Mouse (Mus musculus) C2C12 (cell line): ENCODE data around the gene Ggn. TPM values are rescaled to one million over a fixed set of nuclear protein-coding genes. Genes with fewer than 3 reads are reported as not detected.
"Not testable (repeated sequence)": the region's sequence is repeated elsewhere in the genome, so short reads cannot be mapped to it uniquely, and the experiment has no call there.

Experiments
- H3K27me3 ChIP-seq: one replicate; pipeline ENCODE4 v1.6.1; 2011; ENCODE audit not compliant: control insufficient read depth, insufficient read depth, insufficient read length
- H3K36me3 ChIP-seq: one replicate; pipeline ENCODE4 v1.6.1; 2011; ENCODE audit not compliant: control insufficient read depth, insufficient read depth
- H3K4me3 ChIP-seq: one replicate; pipeline ENCODE4 v1.5.1; 2011; ENCODE audit warnings: mild to moderate bottlenecking, control low read depth; ENCODE audit not compliant: poor library complexity, insufficient read depth, severe bottlenecking
- H3K79me2 ChIP-seq: one replicate; pipeline ENCODE4 v1.6.1; 2011; ENCODE audit not compliant: control insufficient read depth, insufficient read depth
- H3K79me3 ChIP-seq: one replicate; pipeline ENCODE4 v1.6.1; 2011; ENCODE audit warnings: low read depth, control low read depth
- H3ac ChIP-seq: one replicate; pipeline ENCODE3; 2011; ENCODE audit warnings: low read depth; ENCODE audit not compliant: control insufficient read depth, insufficient read length
- CEBPB ChIP-seq: IDR thresholded peaks from one replicate; pipeline ENCODE4 v1.6.1; 2011; ENCODE audit warnings: low read depth, mild to moderate bottlenecking, control low read depth, moderate library complexity
- CTCF ChIP-seq: IDR thresholded peaks from one replicate; pipeline ENCODE4 v1.5.1; 2011; ENCODE audit not compliant: control insufficient read depth, insufficient read depth, insufficient read length
- FOSL1 ChIP-seq: IDR thresholded peaks from one replicate; pipeline ENCODE4 v1.8.0; 2011; ENCODE audit warnings: mild to moderate bottlenecking, low read length; ENCODE audit not compliant: poor library complexity, insufficient read depth, severe bottlenecking
- MAX ChIP-seq: IDR thresholded peaks from one replicate; pipeline ENCODE4 v1.6.1; 2011; ENCODE audit warnings: mild to moderate bottlenecking, control low read depth
- MYOD1 ChIP-seq: IDR thresholded peaks from one replicate; pipeline ENCODE4 v1.6.1; 2011; ENCODE audit warnings: low read depth; ENCODE audit not compliant: control insufficient read depth, insufficient read length
- MYOG ChIP-seq: IDR thresholded peaks from one replicate; pipeline ENCODE4 v1.6.1; 2011; ENCODE audit not compliant: control insufficient read depth, insufficient read length; ENCODE audit errors: extremely low read depth
- USF1 ChIP-seq: IDR thresholded peaks from one replicate; pipeline ENCODE4 v1.6.1; 2011; ENCODE audit warnings: low read depth, mild to moderate bottlenecking, control low read depth, moderate library complexity
- polyA plus RNA-seq: library from polyadenylated mRNA; unstranded; fragments of >200 nt; fragmentation: generic; extraction: Trizol; gene quantifications from one replicate; pipeline ENCODE4 v1.2.1, GENCODE M21; 2012; ENCODE audit warnings: missing spikeins

Gene Ggn
- polyA plus RNA-seq, 1 experiment: 0.82 TPM

DNA sequence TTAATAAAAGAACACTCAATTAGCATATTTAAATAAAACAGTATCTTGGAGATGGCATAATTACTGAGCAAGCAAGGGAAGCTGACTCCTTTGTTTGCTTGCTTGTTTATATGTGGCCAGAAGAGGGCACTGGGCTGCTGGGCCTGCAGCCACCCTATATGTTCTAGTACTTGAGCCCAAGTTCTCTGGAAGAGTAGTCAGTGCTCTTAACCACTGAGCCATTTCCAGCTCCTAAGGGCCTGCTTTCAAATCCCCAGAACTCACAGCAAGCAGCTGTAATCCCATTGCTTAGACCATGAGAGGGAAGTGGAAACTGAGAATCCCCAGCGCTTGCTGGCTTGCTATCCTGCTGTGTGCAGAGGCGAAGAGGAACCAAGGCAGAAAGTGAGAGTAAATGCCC is 41.3 kb upstream of the Ggn start:
- Histone ChIP-seq H3K4me3 (no peak overlapping the region), H3ac (no peak overlapping the region), H3K79me2 (no peaks in the 10 kb centered on the region), H3K36me3 (no peaks in the 10 kb centered on the region), H3K79me3 (no peaks in the 10 kb centered on the region), H3K27me3 (no peaks in the 10 kb centered on the region)
- no peak for TF ChIP-seq CTCF
- TF ChIP-seq MYOG: no peak
- no peak for TF ChIP-seq CEBPB
- no peak for TF ChIP-seq MYOD1
- no peak for TF ChIP-seq FOSL1
- TF ChIP-seq USF1: no peak
- TF ChIP-seq MAX: no peak

DNA sequence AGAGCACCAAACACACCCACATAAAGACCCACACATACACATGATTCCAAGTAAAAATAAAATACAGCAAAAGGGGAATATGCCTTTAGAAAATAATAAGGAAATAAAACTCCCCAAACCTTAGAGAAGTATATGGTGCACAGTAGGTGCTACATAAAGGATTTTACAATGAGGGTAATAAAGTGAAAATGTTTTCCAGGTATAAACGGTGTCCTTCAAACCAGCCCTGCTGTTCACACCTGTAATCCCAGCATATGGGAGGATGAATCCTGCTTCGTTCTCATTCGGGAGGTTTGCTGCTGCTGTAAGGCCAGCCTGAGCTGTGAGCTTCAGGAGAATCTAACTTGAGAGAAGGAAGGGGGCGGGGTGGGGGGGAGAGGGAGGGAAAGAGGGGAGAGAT is 35.8 kb upstream of the Ggn start:
- no peak for TF ChIP-seq MYOG
- no peak for TF ChIP-seq CTCF
- TF ChIP-seq MYOD1: no peak
- TF ChIP-seq CEBPB: no peak
- no peak for TF ChIP-seq MAX
- TF ChIP-seq FOSL1: no peak
- no peak for TF ChIP-seq USF1
- Histone ChIP-seq H3ac (no peak overlapping the region), H3K36me3 (no peaks in the 10 kb centered on the region), H3K27me3 (peaks cover 6% of the 10 kb centered on the region), H3K4me3 (no peak overlapping the region), H3K79me2 (no peaks in the 10 kb centered on the region), H3K79me3 (no peaks in the 10 kb centered on the region)

DNA sequence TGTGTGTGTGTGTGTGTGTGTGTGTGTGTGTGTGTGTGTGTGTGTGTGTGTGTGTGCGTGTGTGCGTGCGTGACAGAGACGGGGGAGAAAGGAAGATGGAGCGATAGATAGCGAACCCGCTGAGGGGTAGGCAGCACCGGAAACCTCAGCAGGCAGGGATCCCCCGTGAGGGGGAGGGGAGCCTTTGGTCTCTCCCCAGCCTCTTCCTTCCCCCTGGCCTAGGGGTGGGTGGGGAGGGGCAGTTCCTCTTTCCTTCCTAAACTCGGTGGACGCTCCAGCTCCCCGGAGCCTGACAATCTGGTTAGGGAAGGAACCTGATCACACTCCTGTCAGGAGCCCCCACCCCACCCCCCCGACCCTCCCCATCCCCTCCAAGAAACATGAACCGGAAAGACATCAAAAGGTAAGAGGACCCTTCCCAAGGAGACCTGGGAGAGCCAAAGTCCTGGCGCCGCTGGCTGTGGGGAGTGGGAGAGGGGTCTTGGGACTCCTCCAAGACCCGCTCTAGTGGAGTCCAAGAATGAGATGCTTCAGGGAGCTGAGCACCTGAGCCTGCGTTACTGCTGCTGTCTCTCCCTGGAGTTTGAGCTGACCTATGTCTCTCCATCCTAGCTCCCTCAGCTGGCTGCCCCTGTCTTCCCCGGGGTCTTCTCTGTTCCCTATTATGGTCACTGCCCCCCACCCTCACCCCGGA is 35.2 kb upstream of the Ggn start, which contains the start of gene Rasgrp4:
TSS of gene Rasgrp4 (plus strand) at position 159 of the 694 bp plus-strand sequence.
- TF ChIP-seq USF1: no peak
- TF ChIP-seq CTCF: no peak
- TF ChIP-seq FOSL1: no peak
- TF ChIP-seq MAX: no peak
- TF ChIP-seq MYOD1: no peak
- TF ChIP-seq MYOG: no peak
- no peak for TF ChIP-seq CEBPB
- Histone ChIP-seq H3ac (no peak within 1 kb of the TSS), H3K4me3 (no peak within 1 kb of the TSS), H3K79me3 (no peaks in the 10 kb centered on the region), H3K79me2 (no peaks in the 10 kb centered on the region), H3K27me3 (peaks cover 6% of the 10 kb centered on the region), H3K36me3 (no peaks in the 10 kb centered on the region)

DNA sequence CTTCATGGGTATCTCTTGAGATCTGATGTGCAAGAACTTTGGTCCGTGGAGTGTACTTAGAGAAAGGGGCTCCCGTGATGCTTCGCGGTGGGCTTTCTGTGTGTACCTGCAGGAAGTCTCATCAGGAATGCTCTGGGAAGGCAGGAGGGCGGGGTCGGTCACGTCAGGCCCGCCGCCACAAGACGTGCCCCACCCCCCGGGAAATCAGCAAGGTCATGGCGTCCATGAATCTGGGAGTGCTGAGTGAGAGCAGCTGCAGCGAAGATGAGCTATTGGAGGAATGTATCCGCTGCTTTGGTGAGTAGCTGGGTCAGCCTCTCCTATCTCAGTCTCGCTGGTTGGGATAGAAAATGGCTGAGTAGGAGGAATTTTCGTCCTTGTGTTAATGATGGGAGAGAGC is 32.6 kb upstream of the Ggn start:
- no peaks in the 10 kb centered on the region for H3K79me3 ChIP-seq
- TF ChIP-seq CTCF (no peak), MYOD1 (no peak), FOSL1 (no peak), MYOG (no peak), MAX (no peak), CEBPB (no peak), USF1 (no peak)

DNA sequence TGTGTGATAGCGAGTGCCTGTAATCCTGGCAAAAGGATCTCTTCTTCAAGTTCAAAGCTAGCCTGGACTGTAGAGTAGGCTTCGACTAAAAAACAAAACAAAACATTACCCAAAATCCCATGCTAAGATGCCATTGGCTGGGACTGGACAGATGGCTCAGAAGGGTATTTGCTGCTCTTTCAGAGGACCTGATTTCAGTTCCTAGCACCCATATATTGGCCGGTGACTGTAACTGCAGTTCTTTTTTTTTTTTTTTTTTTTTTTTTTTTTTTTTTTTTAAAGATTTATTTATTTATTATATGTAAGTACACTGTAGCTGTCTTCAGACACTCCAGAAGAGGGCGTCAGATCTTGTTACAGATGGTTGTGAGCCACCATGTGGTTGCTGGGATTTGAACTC is 30.8 kb upstream of the Ggn start:
- not testable (repeated sequence) for H3K27me3 ChIP-seq, H3K79me3 ChIP-seq, H3K4me3 ChIP-seq, H3K79me2 ChIP-seq, H3ac ChIP-seq, H3K36me3 ChIP-seq

More for the DNA sequence above, 32.6 kb upstream of the Ggn start:
- Histone ChIP-seq H3K79me2 (no peaks in the 10 kb centered on the region), H3ac (no peak overlapping the region), H3K36me3 (no peaks in the 10 kb centered on the region), H3K4me3 (no peak overlapping the region), H3K27me3 (peaks cover 6% of the 10 kb centered on the region)

DNA sequence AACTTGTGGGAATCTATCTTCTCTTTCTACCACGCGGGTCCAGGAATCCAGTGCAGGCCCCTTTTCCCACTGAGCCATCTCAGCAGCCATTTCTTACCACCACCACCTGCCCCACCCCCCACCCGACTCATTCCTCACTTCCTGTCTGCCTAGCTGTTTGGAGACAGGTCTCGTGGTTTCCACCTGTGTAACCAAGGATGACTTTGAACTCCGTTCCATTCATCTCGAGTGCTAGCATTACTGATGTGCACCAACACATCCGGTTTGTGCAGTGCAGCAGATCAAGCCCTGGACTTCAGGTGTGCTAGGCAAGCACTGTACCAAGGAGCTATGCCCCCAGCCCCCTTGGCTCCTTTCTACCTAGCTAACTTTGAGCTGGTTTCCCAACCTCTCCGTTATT is 28.6 kb upstream of the Ggn start:
- Histone ChIP-seq H3K36me3 (no peaks in the 10 kb centered on the region), H3K4me3 (no peak overlapping the region), H3K79me2 (no peaks in the 10 kb centered on the region)

More for the DNA sequence above, 28.6 kb upstream of the Ggn start:
- Histone ChIP-seq H3K27me3 (no peaks in the 10 kb centered on the region), H3ac (no peak overlapping the region), H3K79me3 (no peaks in the 10 kb centered on the region)
- TF ChIP-seq MAX: no peak
- TF ChIP-seq MYOG: no peak
- TF ChIP-seq MYOD1: no peak
- no peak for TF ChIP-seq FOSL1
- TF ChIP-seq CEBPB: no peak
- TF ChIP-seq CTCF: no peak
- no peak for TF ChIP-seq USF1
